Mouse (Mus musculus) E14TG2a.4 (cell line): ENCODE measurements at regions not wholly inside any gene's neighbourhood (a gene's known extent, or its start where the extent isn't known, plus 50 kb on each side); places are given as distances from the start of the nearest gene placed in this dataset.

Experiments used
- CTCF ChIP-seq: conservative IDR thresholded peaks from 2 replicates; pipeline ENCODE4 v1.5.1; 2014; ENCODE audit warnings: low read length
- NANOG ChIP-seq: IDR thresholded peaks from 2 replicates; pipeline ENCODE4 v1.6.1; 2014; ENCODE audit warnings: borderline replicate concordance, low read length, mixed read lengths
- POU5F1 ChIP-seq: IDR thresholded peaks from 2 replicates; pipeline ENCODE4 v1.6.1; 2014; ENCODE audit warnings: low read length, borderline replicate concordance

DNA sequence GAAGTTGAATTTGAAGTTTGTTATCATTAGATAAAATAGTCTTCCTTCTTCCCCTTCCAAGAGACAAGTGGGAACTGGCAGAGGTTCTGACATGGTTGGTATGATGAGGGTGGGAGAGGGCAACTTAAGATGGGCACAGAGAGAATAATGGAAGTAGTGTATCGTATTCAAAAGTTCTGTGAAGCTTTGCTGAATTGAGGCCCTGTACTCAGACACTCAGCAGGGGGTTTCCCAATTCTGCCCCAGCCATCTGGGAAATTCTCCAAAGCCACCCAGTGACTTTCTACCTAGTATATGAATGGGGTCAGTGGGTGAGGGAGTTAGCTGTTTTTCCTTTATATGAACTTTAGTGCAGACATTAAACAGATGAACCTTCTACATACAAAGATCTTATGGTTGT lies 1058.7 kb downstream of the Gsdmc2 start:
- TF ChIP-seq CTCF: no peak
- no peak for TF ChIP-seq NANOG
- no peak for TF ChIP-seq POU5F1
